Mouse (Mus musculus): Measurements from ENCODE around the gene Map3k1. TPM values are rescaled to one million over a fixed set of nuclear protein-coding genes. Genes with fewer than 3 reads are reported as not detected.

Map3k1 gene
- total RNA-seq, 1 experiment from 2014 or later = 277 TPM

Other genes with a start within 250 kb of the Map3k1 start
- not detected in 2 replicates for gene Gm10198, start 216.2 kb downstream of the Map3k1 start, total RNA-seq (2017)
- gene Mier3, start 128.0 kb downstream of the Map3k1 start, total RNA-seq (2017) = 76.1 and 79.4 TPM in 2 replicates

Data from neutrophil, adult 5-6 weeks (primary cell).